Mouse (Mus musculus) heart, postnatal 0 days (tissue): ENCODE results near the gene Psg17.

Source experiments
- CTCF ChIP-seq: IDR thresholded peaks from 2 replicates; pipeline ENCODE4 v1.5.1; 2016; ENCODE audit warnings: antibody characterized with exemption, control low read depth, low read depth
- EP300 ChIP-seq: IDR thresholded peaks from 2 replicates; pipeline ENCODE4 v1.6.1; 2016; ENCODE audit warnings: antibody characterized with exemption, low read depth

- TF ChIP-seq CTCF, result no peak
- no peak for TF ChIP-seq EP300
Measured at GRCm38 (mm10) chr7:18868491-18868890, 47.1 kb upstream of the Psg17 start.
